Mouse (Mus musculus) layer of hippocampus, adult 6 months (tissue): ENCODE results near the gene Hnrnpm. TPM values are rescaled to one million over a fixed set of nuclear protein-coding genes. Genes with fewer than 3 reads are reported as not detected.

Experiments
- long read RNA-seq, 2 experiments: library from polyadenylated mRNA; unstranded; transcript quantifications; one replicate each; pipeline ENCODE4 v2.0.0; 2019 to 2020
- polyA plus RNA-seq: library from polyadenylated mRNA; unstranded; fragments of <200 nt; fragmentation: Nextera tagmentation; gene quantifications from 2 replicates; pipeline ENCODE4 v1.2.3, GENCODE M21; 2021

Gene Hnrnpm
- 45.8 and 55.2 TPM in 2 replicates for polyA plus RNA-seq
- long read RNA-seq, experiment 1, partial matches to known transcripts, result 29 of 35 reads
- long read RNA-seq, experiment 1, other reads (novel, unspliced or antisense), result 5 of 35 reads
- long read RNA-seq, experiment 2, partial matches to known transcripts, result 14 of 42 reads
- long read RNA-seq, experiment 2, other reads (novel, unspliced or antisense), result 27 of 42 reads

DNA sequence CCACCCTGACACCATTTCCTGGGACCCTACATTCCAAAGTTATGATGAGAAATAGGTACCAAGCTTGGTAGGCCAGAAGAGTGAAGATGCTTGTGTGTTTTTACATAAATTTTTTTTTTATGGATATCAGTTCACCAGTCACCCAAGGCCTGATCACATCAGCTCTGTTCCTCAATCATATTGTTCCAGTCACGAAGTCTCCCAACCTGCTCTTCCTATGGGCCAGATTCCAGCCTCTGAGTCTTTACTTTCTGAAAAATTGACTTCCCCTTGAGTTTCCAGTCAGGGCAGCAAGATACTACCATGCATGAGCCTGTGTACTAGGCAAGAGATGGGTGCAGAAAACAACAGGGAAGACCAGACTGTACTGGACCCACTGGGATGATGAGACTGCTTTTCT is at the start of gene Hnrnpm:
Gene Hnrnpm (minus strand): TSS at position 101 of the 400 bp plus-strand sequence.

DNA sequence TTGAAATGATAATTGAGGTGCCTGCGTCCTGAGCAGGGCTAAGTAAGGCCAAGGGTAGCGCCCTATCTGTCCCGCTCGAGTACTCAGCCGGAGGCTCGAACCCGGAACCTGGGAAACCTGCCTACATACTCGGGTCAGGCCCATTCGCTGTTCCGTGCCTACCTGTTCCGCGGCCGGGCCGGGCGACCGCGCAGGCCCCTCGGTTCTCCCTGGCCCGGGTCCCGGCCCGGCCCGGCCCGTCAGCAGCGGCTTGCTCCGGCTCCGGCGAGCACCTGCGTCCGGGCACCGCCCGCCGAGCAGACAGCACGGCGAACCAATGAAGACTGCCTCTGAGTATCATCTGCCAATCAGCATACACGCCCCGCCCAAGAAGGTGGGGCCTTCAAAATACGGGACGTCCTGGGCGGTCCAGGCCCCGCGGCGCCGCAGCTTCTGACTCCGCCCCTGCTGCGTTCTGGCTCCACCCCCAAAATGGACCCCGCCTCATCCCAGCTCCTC is 31.8 kb upstream of the Hnrnpm start, which contains the start of gene March2:
Gene March2 (minus strand): TSS at position 287 of the 498 bp plus-strand sequence.

DNA sequence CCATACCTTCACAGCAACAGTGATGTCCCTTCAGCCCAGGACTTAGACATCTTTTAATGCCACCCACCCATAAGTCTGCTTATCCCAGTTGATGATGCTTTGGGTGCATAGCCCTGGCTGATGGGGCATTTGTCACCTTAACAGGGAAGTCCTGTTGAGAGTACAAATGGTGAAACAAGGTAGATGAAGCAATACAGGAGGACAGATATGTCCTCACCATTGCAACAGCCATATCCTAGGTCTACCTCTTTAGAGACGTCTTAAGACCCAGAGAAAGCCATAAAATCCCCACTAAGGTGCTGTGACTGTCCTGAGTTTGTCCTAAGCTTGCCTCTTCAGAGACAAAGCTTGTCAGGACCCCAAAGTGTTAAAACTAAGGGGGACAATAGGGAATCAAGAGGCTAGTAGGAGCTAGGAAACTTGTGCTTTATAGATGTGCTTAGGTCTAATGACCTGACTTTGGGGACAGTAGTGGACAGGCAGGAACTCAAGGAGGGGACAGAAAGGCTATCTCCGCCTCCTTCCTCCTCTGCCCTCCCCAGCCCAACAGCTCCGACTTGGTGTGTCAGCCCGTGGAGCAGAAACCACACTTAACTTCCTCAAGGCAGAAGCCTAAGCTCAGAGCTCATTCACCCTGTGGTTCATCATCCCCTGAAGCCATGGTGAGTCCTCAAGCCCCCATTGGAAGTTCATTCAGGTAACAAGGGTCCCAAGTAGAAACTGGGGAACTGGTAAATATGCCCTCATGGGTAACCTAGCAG is 49.0 kb downstream of the Hnrnpm start, which contains the start of gene Pram1:
Gene Pram1 (plus strand): TSS at position 541 of the 761 bp plus-strand sequence.

DNA sequence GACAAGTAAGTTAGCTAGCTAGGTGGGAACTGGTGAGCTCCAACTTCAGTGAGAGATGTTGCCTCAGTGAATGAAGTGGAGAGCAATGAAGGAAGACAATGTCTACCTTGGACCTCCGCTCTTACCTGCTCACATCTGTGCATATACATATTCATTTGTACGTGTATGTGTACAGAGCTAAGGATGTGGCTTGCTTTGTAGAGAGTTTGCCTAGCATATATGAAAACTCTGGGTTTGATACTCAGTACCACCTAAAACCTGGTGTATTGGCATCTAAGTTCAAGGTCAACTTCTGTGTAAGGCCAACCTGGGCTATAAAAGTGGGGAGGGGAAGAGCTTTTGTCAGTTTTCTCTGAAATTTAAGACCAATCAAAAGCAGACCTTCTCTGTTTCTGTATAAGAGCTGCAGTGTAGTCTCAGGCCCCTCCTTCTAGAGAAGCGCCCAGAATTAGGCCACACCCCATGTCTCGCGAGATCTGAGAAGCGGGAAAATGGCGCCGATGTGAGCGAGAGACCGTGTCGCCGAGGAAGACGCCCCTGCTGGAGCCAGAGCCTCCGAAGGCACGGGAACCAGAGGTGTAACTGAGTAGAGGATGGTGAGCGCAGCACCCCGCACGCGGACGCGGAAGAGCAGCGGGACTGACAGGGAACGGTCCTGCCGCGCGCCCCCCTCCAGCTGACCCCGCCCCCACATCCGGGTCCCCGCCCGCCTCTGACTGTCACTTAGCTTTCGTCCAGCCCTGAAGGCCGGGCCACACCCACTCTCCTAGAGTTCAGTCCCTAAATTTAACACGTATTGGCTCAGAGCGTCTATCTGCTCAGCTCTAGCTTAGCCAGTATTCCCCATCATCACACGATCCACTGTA is 57.8 kb downstream of the Hnrnpm start, which contains the start of gene Zfp414:
Gene Zfp414 (plus strand): TSS at position 470 of the 866 bp plus-strand sequence.

Other genes starting within 250 kb of the Hnrnpm start
- 1.2 and 1.5 TPM in 2 replicates for gene Adamts10, start 162.7 kb downstream of the Hnrnpm start, polyA plus RNA-seq
- 1.4 and 1.6 TPM in 2 replicates for gene Myo1f, start 131.2 kb downstream of the Hnrnpm start, polyA plus RNA-seq
- gene Zfp414, start 57.8 kb downstream of the Hnrnpm start, polyA plus RNA-seq, result 34.0 and 41.5 TPM in 2 replicates
- gene Pram1, start 48.8 kb downstream of the Hnrnpm start, polyA plus RNA-seq, result 0.09 TPM in 1 of 2 replicates, not detected in the other
- 33.7 and 36.0 TPM in 2 replicates for gene March2, start 31.8 kb upstream of the Hnrnpm start, polyA plus RNA-seq
- 642 and 757 TPM in 2 replicates for gene Rab11b, start 73.7 kb upstream of the Hnrnpm start, polyA plus RNA-seq
- gene Angptl4, start 95.0 kb upstream of the Hnrnpm start, polyA plus RNA-seq, result 4.1 and 4.8 TPM in 2 replicates
- gene Kank3, start 123.7 kb upstream of the Hnrnpm start, polyA plus RNA-seq, result 18.6 and 21.5 TPM in 2 replicates
- gene Rps28, start 137.7 kb upstream of the Hnrnpm start, polyA plus RNA-seq, result 3,625 and 3,721 TPM in 2 replicates
- gene Ndufa7, start 137.7 kb upstream of the Hnrnpm start, polyA plus RNA-seq, result 965 and 1,137 TPM in 2 replicates
- 51.3 and 62.0 TPM in 2 replicates for gene Cd320, start 156.2 kb upstream of the Hnrnpm start, polyA plus RNA-seq
- not detected in 2 replicates for gene Gm7029, start 187.0 kb upstream of the Hnrnpm start, polyA plus RNA-seq
- 0.51 TPM in 1 of 2 replicates, not detected in the other for gene Kifc1, start 203.8 kb upstream of the Hnrnpm start, polyA plus RNA-seq
- gene Platr17, start 218.3 kb upstream of the Hnrnpm start, polyA plus RNA-seq, result 0.60 and 0.75 TPM in 2 replicates
- 18.8 and 19.0 TPM in 2 replicates for gene Daxx, start 222.6 kb upstream of the Hnrnpm start, polyA plus RNA-seq
- 28.3 and 30.0 TPM in 2 replicates for gene Tapbp, start 229.0 kb upstream of the Hnrnpm start, polyA plus RNA-seq
- 4.5 and 4.6 TPM in 2 replicates for gene Zbtb22, start 229.0 kb upstream of the Hnrnpm start, polyA plus RNA-seq
- gene Rgl2, start 242.7 kb upstream of the Hnrnpm start, polyA plus RNA-seq, result 4.3 and 4.4 TPM in 2 replicates